Mouse (Mus musculus) mesoderm, embryonic 11.5 days (tissue): ENCODE measurements at regions not wholly inside any gene's neighbourhood (a gene's known extent, or its start where the extent isn't known, plus 50 kb on each side); places are given as distances from the start of the nearest gene placed in this dataset.

ENCODE experiments used
- DNase-seq: peaks from one replicate; pipeline ENCODE4 v3.0.0-alpha.2; 2012; ENCODE audit warnings: low read depth, low spot score

- peak; percentile 14 for DNase-seq
Measured at GRCm38 (mm10) chr4:91596619-91597018, 196.0 kb upstream of the Elavl2 start.

DNA sequence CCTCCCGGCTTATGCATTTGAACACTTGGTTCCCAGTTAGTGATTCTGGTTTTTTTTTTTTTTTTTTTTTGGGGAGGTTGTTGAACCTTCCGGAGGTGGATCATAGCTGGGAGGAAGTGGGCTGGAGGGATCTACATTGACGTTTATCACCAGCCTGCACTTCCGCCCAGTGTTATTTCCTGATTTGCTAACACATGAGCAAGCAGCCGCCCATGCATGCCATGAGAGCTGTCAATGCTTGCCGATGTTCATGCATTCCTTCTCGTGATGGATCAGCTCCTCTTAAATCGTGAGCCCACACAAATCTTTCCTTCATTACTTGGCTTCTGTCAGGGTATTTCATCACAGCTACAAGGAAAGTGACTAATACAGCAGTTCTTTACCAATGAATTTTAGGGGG, 195.2 kb upstream of the Elavl2 start:
- peak; percentile 17 for DNase-seq

- no peak for DNase-seq
Measured at GRCm38 (mm10) chr4:91589779-91590178, 189.2 kb upstream of the Elavl2 start.

GRCm38 (mm10) chr4:91587541-91588059, 187.0 kb upstream of the Elavl2 start:
- peak; percentile 2 for DNase-seq

GRCm38 (mm10) chr4:91583035-91583434, 182.4 kb upstream of the Elavl2 start:
- no peak for DNase-seq

DNA sequence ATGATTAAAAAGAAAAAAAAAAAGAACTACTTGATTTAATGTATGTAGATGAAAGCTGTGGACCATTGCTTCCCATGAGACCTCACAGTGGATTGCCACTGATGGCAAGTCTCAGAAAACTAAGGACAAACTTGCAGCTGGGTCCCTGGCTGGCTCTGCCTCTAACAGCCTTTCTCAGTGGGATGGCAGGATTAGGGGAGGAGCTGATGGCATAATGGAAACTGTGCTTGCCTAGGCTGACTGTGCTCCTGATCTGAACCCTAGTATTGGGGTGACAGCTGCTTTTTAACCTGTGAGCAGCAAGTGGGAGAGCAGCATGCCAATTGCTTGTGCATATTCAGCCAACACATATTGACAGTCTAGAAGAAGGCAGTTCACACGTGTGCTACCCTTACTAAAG, 156.9 kb upstream of the Elavl2 start:
- no peak for DNase-seq

GRCm38 (mm10) chr4:91556959-91557358, 156.4 kb upstream of the Elavl2 start:
- DNase-seq = no peak

DNA sequence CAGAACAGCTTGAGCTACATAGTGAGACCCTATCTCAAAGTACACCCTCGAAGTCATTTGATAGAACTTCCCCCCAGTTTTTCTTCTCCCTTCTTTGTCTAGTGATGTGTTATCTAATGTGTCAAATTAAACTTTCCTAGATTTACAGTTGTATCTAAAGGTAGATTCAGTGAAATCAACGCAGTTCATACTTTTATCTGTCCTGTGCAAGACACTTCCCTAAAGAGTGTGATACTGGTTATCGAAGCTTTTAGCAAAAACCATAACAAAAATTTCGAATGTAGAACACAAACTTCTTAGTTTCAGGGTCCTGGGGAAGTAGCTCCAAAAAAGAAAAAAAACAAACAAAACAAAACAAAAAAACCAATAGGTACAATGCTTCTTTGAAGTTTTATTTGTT, 123.8 kb upstream of the Elavl2 start:
- no peak for DNase-seq

GRCm38 (mm10) chr4:91511543-91511942, 111.0 kb upstream of the Elavl2 start:
- DNase-seq = no peak

- DNase-seq = no peak
Measured at GRCm38 (mm10) chr4:91509937-91510336, 109.4 kb upstream of the Elavl2 start.

- no peak for DNase-seq
Measured at GRCm38 (mm10) chr4:91503273-91503672, 102.7 kb upstream of the Elavl2 start.

GRCm38 (mm10) chr4:91481863-91482475, 81.4 kb upstream of the Elavl2 start:
- no peak for DNase-seq
